In the genomic region with DNA sequence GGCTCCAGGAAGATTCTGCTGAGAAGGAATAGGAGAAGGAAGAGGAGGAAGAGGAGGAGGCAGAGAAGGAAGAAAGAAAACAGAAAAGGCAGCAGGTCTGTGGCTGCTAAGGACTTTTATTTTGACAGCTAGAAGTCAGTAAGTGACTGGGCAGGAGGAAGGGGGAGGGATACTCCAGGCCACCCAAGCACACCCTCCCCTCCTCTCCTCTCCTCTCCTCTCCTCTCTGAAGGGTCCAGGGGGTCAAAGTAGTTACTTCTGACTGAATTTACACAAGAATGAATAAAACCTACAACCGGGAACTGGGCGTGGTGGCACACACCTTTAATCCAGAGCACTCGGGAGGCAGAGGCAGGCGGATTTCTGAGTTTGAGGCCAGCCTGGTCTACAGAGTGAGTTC, we compare ENCODE assay signal across 20 mouse cellular contexts. TPM values are rescaled to one million over a fixed set of nuclear protein-coding genes. Genes with fewer than 3 reads are reported as not detected.
DNase-seq lines count a peak whose midpoint lies in the region; ATAC-seq and TF ChIP-seq lines count a peak whose summit lies in the region.
"Had no signal": no experiment of that assay in that cellular context is flagged by ENCODE, and none has a peak within 500 bp of the region (broad histone marks: within the 10 kb centered on the region; RNA-seq: fewer than 3 reads in every experiment).

No protein-coding gene starts in this region.

- H3K9ac ChIP-seq in kidney, embryonic 16.5 days (replicated peaks; ENCODE audit: low read length) = no peak overlapping the region
- no peak overlapping the region for H3K9ac ChIP-seq in stomach, embryonic 16.5 days (ENCODE audit: low read length)
- H3K9ac ChIP-seq in stomach, postnatal 0 days (ENCODE audit: low read length) = no peak overlapping the region
- H3K9ac ChIP-seq: embryonic facial prominence, embryonic 15.5 days; heart, embryonic 15.5 days; hindbrain, embryonic 12.5 days; limb, embryonic 15.5 days had no signal

- H3K9me3 ChIP-seq in kidney, embryonic 16.5 days (ENCODE audit: low read length) = no peaks in the 10 kb centered on the region
- no peaks in the 10 kb centered on the region for H3K9me3 ChIP-seq in stomach, embryonic 16.5 days (replicated peaks; ENCODE audit: control insufficient read depth, low read length)
- no peaks in the 10 kb centered on the region for H3K9me3 ChIP-seq in stomach, postnatal 0 days (ENCODE audit: control insufficient read depth, low read length)
- no peaks in the 10 kb centered on the region for H3K9me3 ChIP-seq in embryonic facial prominence, embryonic 10.5 days
- H3K9me3 ChIP-seq: embryonic facial prominence, embryonic 15.5 days; heart, embryonic 15.5 days; hindbrain, embryonic 12.5 days; limb, embryonic 15.5 days had no signal

- no peak overlapping the region for H3K4me2 ChIP-seq in kidney, embryonic 16.5 days (replicated peaks; ENCODE audit: low read depth, low read length)
- no peak overlapping the region for H3K4me2 ChIP-seq in stomach, embryonic 16.5 days (ENCODE audit: low read depth, low read length)
- no peak overlapping the region for H3K4me2 ChIP-seq in stomach, postnatal 0 days (replicated peaks; ENCODE audit: low read depth)
- H3K4me2 ChIP-seq: embryonic facial prominence, embryonic 15.5 days; heart, embryonic 15.5 days; hindbrain, embryonic 12.5 days; limb, embryonic 15.5 days had no signal

- H3K27me3 ChIP-seq in kidney, embryonic 16.5 days (ENCODE audit: insufficient read depth, low read length) = no peaks in the 10 kb centered on the region
- H3K27me3 ChIP-seq in stomach, embryonic 16.5 days (ENCODE audit: control insufficient read depth, insufficient read depth, low read length) = no peaks in the 10 kb centered on the region
- no peaks in the 10 kb centered on the region for H3K27me3 ChIP-seq in stomach, postnatal 0 days (ENCODE audit: control insufficient read depth, insufficient read depth, low read length)
- no peaks in the 10 kb centered on the region for H3K27me3 ChIP-seq in embryonic facial prominence, embryonic 10.5 days (replicated peaks; ENCODE audit: low read depth, poor library complexity, severe bottlenecking)
- H3K27me3 ChIP-seq: embryonic facial prominence, embryonic 15.5 days; heart, embryonic 15.5 days; hindbrain, embryonic 12.5 days; limb, embryonic 15.5 days had no signal

- TF ChIP-seq EP300 in stomach, postnatal 0 days (optimal IDR thresholded peaks at IDR 0.05) = no peak

- no peaks in the 10 kb centered on the region for H3K36me3 ChIP-seq in kidney, embryonic 16.5 days (ENCODE audit: insufficient read depth, low read length)
- H3K36me3 ChIP-seq in stomach, embryonic 16.5 days (ENCODE audit: control insufficient read depth, insufficient read depth, low read length) = no peaks in the 10 kb centered on the region
- H3K36me3 ChIP-seq in stomach, postnatal 0 days (ENCODE audit: control insufficient read depth, insufficient read depth, low read length) = no peaks in the 10 kb centered on the region
- peaks cover 9% of the 10 kb centered on the region for H3K36me3 ChIP-seq in embryonic facial prominence, embryonic 10.5 days (replicated peaks)
- H3K36me3 ChIP-seq: embryonic facial prominence, embryonic 15.5 days; G1E; heart, embryonic 15.5 days; hindbrain, embryonic 12.5 days; limb, embryonic 15.5 days had no signal

- 34% methylated on average over 4 of the region's 4 CpGs for WGBS in kidney, embryonic 16.5 days
- 63% methylated on average over 4 of the region's 4 CpGs for WGBS in stomach, embryonic 16.5 days
- 67% methylated on average over 4 of the region's 4 CpGs for WGBS in stomach, postnatal 0 days
- WGBS in embryonic facial prominence, embryonic 10.5 days = 68% methylated on average over 4 of the region's 4 CpGs

- peak; percentile 72 for ATAC-seq in kidney, embryonic 16.5 days (ENCODE audit: low FRiP score, low TSS enrichment)
- peak; percentile 39; the same call in 1 of the 2 replicates for ATAC-seq in stomach, embryonic 16.5 days (ENCODE audit: insufficient read depth, low FRiP score)
- ATAC-seq in stomach, postnatal 0 days (ENCODE audit: low FRiP score, low TSS enrichment) = no peak
- ATAC-seq: intestine, embryonic 16.5 days had no signal

- no peak overlapping the region for H3K27ac ChIP-seq in kidney, embryonic 16.5 days (ENCODE audit: low read length)
- H3K27ac ChIP-seq in stomach, embryonic 16.5 days (ENCODE audit: low read length) = no peak overlapping the region
- no peak overlapping the region for H3K27ac ChIP-seq in stomach, postnatal 0 days (replicated peaks)
- H3K27ac ChIP-seq in embryonic facial prominence, embryonic 10.5 days (replicated peaks) = no peak overlapping the region
- H3K27ac ChIP-seq: embryonic facial prominence, embryonic 15.5 days; forebrain, embryonic 10.5 days; heart, adult 2 months; heart, embryonic 15.5 days; hindbrain, embryonic 12.5 days; limb, embryonic 15.5 days had no signal

- H3K4me1 ChIP-seq in kidney, embryonic 16.5 days (ENCODE audit: insufficient read depth, low read length) = peaks cover 34% of the 10 kb centered on the region
- peaks cover 11% of the 10 kb centered on the region for H3K4me1 ChIP-seq in stomach, embryonic 16.5 days (ENCODE audit: control insufficient read depth, insufficient read depth, low read length)
- H3K4me1 ChIP-seq in stomach, postnatal 0 days (replicated peaks; ENCODE audit: control insufficient read depth, insufficient read depth) = no peaks in the 10 kb centered on the region
- peaks cover 33% of the 10 kb centered on the region for H3K4me1 ChIP-seq in embryonic facial prominence, embryonic 10.5 days

- no peak for TF ChIP-seq CTCF in stomach, postnatal 0 days (IDR thresholded peaks at IDR 0.05; ENCODE audit: low read depth)

- DNase-seq in kidney, adult 8-10 months = no peak
- no peak for DNase-seq in stomach, postnatal 0 days (ENCODE audit: low spot score)
- DNase-seq in embryonic facial prominence, embryonic 10.5 days (ENCODE audit: low spot score) = peak; percentile 30
- no peak for DNase-seq in heart, adult 11 months
- DNase-seq in urinary bladder, postnatal 36 days (ENCODE audit: low spot score in 2 of 2) = no peak
- DNase-seq: adrenal gland, adult 8-10 months; cerebellum, adult 11 months; cerebellum, postnatal 36 days; heart, adult 2 months; layer of hippocampus, postnatal 36 days; retina, postnatal 1 day had no signal

- H3K4me3 ChIP-seq in kidney, embryonic 16.5 days (ENCODE audit: low read length) = no peak overlapping the region
- H3K4me3 ChIP-seq in stomach, embryonic 16.5 days (replicated peaks; ENCODE audit: low read length) = no peak overlapping the region
- H3K4me3 ChIP-seq in stomach, postnatal 0 days (ENCODE audit: low read depth, low read length) = no peak overlapping the region
- H3K4me3 ChIP-seq in embryonic facial prominence, embryonic 10.5 days = no peak overlapping the region; the same call in 1 of the 2 replicates
- H3K4me3 ChIP-seq: embryonic facial prominence, embryonic 15.5 days; forebrain, embryonic 10.5 days; heart, adult 2 months; heart, embryonic 15.5 days; hindbrain, embryonic 12.5 days; limb, embryonic 15.5 days had no signal

RNA-seq across cellular contexts. Expression of a gene that starts 12.3 kb away (rescaled TPM):
- 47.5 and 48.2 TPM in 2 replicates for polyA plus RNA-seq in kidney, embryonic 16.5 days (2015; fragmentation: Nextera tagmentation; extraction: Ambion mirVana)
- polyA plus RNA-seq in stomach, embryonic 16.5 days (2015; fragmentation: Nextera tagmentation; extraction: Ambion mirVana) = 32.2 and 33.7 TPM in 2 replicates
- 27.5 and 36.0 TPM in 2 replicates for polyA plus RNA-seq in stomach, postnatal 0 days (2015; fragmentation: Nextera tagmentation; extraction: Ambion mirVana)
- 38.0 and 43.0 TPM in 2 replicates for polyA plus RNA-seq in embryonic facial prominence, embryonic 10.5 days (2016; fragmentation: Nextera tagmentation; extraction: Ambion mirVana)
- polyA plus RNA-seq: G1E had no signal
